Mouse (Mus musculus) cerebellum, postnatal 4 days (tissue): ENCODE measurements around the gene Ranbp1.
"Not testable (repeated sequence)": the region's sequence is repeated elsewhere in the genome, so short reads cannot be mapped to it uniquely, and the experiment has no call there.

Experiments
- DNase-seq, 2 experiments: peaks; one replicate each; pipeline ENCODE4 v3.0.0; 2022; ENCODE audit warnings: low spot score in 2 of 2, mixed read lengths in 1 of 2

Gene Ranbp1

GRCm38 (mm10) chr16:18248433-18249363 is at the start of gene Ranbp1, which contains the start of gene Trmt2a:
TSS of gene Ranbp1 (minus strand) at chr16:18248732.
TSS of gene Trmt2a (plus strand) at chr16:18248679.
- DNase-seq: peak; percentile 97 to 99

- not testable (repeated sequence) for DNase-seq
These were observed 41.1 kb upstream of the Ranbp1 start for GRCm38 (mm10) chr16:18289614-18290013.

- DNase-seq: peak; percentile 96 to 98
These were observed 40.6 kb upstream of the Ranbp1 start, which contains the start of gene Dgcr8 for GRCm38 (mm10) chr16:18289067-18289588. TSS of gene Dgcr8 (minus strand) at chr16:18289246.

- peak in 1 of 2 experiments; percentile 34 for DNase-seq
These were observed 40.1 kb upstream of the Ranbp1 start for GRCm38 (mm10) chr16:18288581-18289061.

- peak in 1 of 2 experiments; percentile 5 for DNase-seq
These were observed 39.6 kb upstream of the Ranbp1 start for GRCm38 (mm10) chr16:18288166-18288565.

GRCm38 (mm10) chr16:18275166-18275565 is 26.6 kb upstream of the Ranbp1 start:
- DNase-seq: no peak

- no peak for DNase-seq
These were observed 19.6 kb upstream of the Ranbp1 start for GRCm38 (mm10) chr16:18268182-18268581.

- no peak for DNase-seq
These were observed 16.5 kb upstream of the Ranbp1 start for GRCm38 (mm10) chr16:18265024-18265423.

- no peak for DNase-seq
These were observed 9.7 kb upstream of the Ranbp1 start, which contains the start of gene Gm49776 for GRCm38 (mm10) chr16:18258221-18258620. TSS of gene Gm49776 (minus strand) at chr16:18258321.

- DNase-seq: no peak
These were observed 5.3 kb upstream of the Ranbp1 start for GRCm38 (mm10) chr16:18253866-18254265.

- no peak for DNase-seq
These were observed 4.2 kb upstream of the Ranbp1 start for GRCm38 (mm10) chr16:18252736-18253135.

- DNase-seq: no peak
These were observed 2.6 kb upstream of the Ranbp1 start for GRCm38 (mm10) chr16:18250828-18251790.

- no peak for DNase-seq
These were observed 1.7 kb upstream of the Ranbp1 start for GRCm38 (mm10) chr16:18250231-18250630.

GRCm38 (mm10) chr16:18249364-18249967 is 934 bp upstream of the Ranbp1 start:
- DNase-seq: peak in 1 of 2 experiments; percentile 44

GRCm38 (mm10) chr16:18247521-18248399 is 772 bp downstream of the Ranbp1 start:
- DNase-seq: peak in 1 of 2 experiments; percentile 30

GRCm38 (mm10) chr16:18241581-18241980 is 7.0 kb downstream of the Ranbp1 start:
- DNase-seq: no peak

- DNase-seq: no peak
These were observed 11.6 kb downstream of the Ranbp1 start for GRCm38 (mm10) chr16:18236676-18237501.

- peak in 1 of 2 experiments; percentile 60 for DNase-seq
These were observed 13.0 kb downstream of the Ranbp1 start for GRCm38 (mm10) chr16:18235389-18236065.
